Mouse (Mus musculus): ENCODE results near the gene Ppp3r2.
A peak's percentile ranks its signal among the peaks of the same experiment; 100 is the strongest.

Ppp3r2 gene

DNA sequence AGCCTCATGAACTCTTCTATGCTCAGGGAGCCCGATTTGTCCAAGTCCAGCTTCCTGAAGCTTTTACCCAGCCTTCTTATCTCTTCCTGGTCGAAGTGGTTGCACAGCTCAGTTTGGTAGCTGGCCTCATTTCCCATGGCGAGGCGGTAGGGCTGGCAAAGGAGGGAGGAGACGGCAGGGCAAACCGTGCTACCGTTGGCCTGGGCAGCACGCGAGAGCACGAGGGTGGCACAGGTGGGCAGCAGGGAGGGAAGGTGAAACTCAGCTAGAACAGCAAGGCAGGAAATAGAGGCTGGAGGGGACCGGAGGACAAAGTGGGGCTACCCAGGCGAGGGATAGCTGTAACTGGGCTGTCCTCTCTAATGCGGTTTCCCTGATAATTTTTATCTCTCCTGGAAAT is at the start of gene Ppp3r2:
Ppp3r2 (minus strand) TSS at position 213 of the 400 bp plus-strand sequence.
- no peak for DNase-seq (ENCODE audit: low spot score in 2 of 2)

DNA sequence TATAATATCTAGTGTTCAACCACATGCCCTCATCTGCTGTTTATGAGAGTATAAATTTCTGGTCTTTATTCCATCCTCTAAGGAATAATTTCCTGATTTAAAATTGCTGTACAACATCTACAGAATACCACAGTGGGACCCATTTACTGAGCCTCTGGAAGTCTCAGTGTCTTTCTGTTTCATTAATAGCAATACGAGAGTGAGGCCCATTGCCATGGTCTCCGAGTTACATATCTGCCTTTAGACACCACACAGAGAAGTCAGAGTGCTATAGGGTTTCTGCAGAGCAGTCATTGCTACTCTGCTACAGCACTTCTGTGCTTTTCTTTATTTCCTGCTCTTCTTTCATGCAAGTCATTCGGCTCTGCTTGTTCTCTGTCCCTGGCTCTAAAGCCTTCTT is 47.5 kb upstream of the Ppp3r2 start:
- no peak for DNase-seq (ENCODE audit: low spot score in 2 of 2)

DNA sequence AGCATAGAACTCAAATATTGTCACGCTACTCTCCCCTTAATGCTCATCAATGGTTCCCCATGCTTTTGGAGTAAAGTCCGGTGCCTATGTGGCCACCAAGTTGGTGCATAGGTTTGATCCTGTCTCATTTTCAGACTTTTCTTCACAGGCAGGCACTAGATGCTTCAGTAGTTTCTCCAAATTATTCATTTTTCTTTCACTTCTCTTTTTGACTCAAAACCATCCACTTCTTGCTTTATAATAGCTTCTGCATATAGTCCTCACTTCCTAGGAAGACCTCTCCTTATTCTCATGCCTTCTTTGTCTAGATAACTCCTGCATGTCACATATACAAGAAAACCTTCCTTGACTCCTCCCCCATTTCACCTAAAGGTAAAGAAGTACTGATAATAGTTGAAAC is 42.1 kb upstream of the Ppp3r2 start:
- no peak for DNase-seq (ENCODE audit: low spot score in 2 of 2)

DNA sequence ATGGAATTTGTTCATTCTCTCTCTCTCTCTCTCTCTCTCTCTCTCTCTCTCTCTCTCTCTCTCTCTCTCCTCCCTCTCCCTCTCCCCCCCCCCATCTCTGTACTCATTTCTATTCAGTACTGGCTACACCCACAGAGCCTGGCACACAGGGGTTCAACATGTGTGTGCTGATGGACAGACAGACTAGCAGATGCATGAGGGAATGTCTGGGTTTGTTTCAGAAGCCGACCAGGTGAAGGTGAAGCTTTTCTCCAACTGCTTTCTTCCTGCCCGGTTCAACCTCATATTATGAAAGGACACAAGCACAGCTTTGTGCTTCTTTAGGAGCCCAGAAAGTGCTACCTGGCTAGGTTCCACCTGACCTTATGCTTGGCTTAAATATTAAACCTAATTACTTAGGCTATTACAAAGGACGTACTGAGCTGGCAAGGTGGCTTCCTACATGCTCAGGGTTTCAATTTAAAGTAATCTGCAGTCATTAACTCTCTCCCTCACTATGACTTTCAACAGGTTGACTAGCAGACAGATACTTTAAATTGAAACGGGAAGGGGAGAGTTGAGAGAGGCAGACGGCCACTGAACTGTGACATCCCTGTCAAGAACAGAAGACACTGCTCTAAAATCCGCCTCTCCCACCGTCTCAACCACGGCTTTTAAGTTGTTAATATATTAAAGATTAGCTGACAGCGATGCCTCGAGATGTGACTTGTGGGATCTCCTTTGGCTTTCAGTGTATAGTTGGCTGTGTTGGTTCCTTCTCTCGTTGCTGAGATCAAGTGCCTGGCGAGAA is 9.8 kb upstream of the Ppp3r2 start:
- DNase-seq (ENCODE audit: low spot score in 2 of 2), result no peak

DNA sequence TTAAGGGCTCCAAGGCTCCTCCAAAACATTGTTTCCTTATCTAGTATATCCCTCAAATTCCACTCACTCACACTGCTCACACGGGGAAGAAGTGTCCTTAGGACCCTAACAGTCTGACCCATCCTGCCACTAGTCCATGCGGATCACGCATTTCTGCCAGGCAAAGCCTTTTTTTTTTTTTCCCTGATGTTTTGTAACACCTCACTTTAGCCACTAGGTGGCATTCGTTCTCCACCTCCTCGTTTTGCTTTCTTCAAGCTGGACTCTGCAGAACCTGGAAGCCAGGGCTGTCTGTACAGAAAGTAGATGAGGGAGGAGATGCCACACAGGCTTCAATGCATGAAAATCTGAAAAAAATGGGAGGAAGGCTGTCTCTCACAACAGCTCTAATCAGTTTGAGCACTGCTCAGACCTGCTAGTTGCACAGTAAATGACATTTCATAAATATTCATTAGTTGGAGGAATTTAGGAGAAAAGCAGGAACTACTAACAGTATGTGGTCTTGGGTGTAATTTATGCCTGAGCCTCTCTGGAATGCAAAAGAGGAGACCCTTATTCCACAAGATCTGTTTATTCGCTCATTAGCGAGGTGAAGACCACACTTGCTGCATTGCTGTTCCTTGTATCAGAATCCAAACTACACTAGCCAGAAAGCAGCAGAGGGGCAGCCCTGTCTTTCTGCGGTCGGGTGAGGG is 6.9 kb upstream of the Ppp3r2 start:
- DNase-seq (ENCODE audit: low spot score in 2 of 2), result peak in 1 of 2 experiments; percentile 9

- no peak for DNase-seq (ENCODE audit: low spot score in 2 of 2)
Measured at GRCm38 (mm10) chr4:49680171-49680875, 1.5 kb downstream of the Ppp3r2 start.

DNA sequence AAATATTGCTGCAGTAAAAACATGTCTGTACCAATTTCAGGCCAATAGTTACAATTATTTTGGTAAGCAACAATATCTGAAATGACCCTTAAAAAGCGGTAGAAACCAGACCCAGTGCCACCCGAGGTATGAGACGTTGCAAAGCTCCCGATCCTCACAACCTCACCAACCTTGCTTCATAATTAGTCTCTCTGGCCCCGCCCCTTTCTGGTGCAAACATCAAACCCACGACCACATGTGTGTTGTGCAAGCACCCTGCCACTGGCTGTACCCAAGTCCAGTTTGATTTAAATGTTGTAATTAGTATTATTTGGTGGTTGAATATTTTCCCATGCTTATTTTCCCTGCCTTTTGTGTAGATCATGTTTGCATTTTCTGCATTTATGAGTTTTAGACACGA is 5.0 kb downstream of the Ppp3r2 start:
- no peak for DNase-seq (ENCODE audit: low spot score in 2 of 2)

- no peak for DNase-seq (ENCODE audit: low spot score in 2 of 2)
Measured at GRCm38 (mm10) chr4:49676071-49676470, 5.8 kb downstream of the Ppp3r2 start.

GRCm38 (mm10) chr4:49664850-49665249 is 17.0 kb downstream of the Ppp3r2 start:
- DNase-seq (ENCODE audit: low spot score in 2 of 2), result no peak

GRCm38 (mm10) chr4:49662231-49662630 is 19.6 kb downstream of the Ppp3r2 start:
- no peak for DNase-seq (ENCODE audit: low spot score in 2 of 2)

DNA sequence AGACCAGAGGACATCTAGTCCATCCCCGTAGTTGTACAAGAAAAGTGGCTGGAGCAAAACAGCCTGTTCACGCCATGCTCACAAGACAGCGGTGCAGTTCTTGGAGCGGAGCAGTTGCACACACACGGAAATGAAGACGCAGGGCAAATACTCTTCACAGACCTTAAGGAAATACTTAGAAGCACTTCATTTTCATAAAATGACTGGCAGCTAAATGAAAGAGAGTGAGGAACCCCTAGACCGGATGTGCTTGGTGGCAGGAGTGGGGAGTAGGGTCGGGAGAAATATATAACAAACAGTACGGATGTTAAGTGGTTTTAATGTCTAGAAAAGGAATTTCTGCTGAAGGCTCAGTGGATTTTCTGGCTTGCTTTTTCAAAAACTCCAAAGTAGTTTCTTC is 20.2 kb downstream of the Ppp3r2 start:
- no peak for DNase-seq (ENCODE audit: low spot score in 2 of 2)

- no peak for DNase-seq (ENCODE audit: low spot score in 2 of 2)
Measured at GRCm38 (mm10) chr4:49659421-49659820, 22.4 kb downstream of the Ppp3r2 start.

- DNase-seq (ENCODE audit: low spot score in 2 of 2), result no peak
Measured at GRCm38 (mm10) chr4:49639913-49640312, 41.9 kb downstream of the Ppp3r2 start.

DNA sequence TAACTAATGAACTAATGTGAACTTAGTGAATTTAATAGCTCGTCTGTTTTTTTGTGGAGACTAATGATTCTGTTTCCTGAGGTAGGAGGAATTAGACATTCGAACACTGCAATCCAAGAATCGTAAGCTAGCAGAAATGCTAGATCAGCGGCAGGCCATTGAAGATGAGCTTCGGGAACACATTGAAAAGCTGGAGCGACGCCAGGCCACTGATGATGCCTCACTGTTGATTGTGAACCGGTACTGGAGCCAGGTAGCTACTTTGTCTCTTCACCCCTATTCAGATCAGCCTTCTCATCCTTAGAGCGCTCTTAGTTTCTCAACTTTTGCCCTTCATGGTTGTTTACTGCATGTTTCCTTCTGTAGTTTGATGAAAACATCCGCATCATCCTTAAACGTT is 44.0 kb downstream of the Ppp3r2 start:
- no peak for DNase-seq (ENCODE audit: low spot score in 2 of 2)

DNA sequence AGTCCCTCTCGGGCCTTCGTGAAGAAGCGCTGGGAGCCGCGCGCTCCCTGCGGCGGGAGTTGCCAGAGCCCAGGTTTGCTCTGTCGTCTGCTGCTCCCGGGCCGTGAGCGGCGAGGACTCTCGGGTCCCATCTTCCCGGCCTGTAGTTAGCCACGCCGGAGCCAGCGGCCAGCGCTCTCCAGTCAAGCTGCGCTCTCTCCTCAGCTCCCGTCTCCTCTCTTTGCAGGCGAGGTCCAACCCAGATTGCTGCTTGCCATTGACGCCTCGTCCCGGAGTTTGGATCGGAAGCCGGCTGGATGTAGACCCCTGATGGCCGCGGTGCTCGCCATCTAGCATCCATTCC is 49.7 kb downstream of the Ppp3r2 start:
- DNase-seq (ENCODE audit: low spot score in 2 of 2), result no peak

DNA sequence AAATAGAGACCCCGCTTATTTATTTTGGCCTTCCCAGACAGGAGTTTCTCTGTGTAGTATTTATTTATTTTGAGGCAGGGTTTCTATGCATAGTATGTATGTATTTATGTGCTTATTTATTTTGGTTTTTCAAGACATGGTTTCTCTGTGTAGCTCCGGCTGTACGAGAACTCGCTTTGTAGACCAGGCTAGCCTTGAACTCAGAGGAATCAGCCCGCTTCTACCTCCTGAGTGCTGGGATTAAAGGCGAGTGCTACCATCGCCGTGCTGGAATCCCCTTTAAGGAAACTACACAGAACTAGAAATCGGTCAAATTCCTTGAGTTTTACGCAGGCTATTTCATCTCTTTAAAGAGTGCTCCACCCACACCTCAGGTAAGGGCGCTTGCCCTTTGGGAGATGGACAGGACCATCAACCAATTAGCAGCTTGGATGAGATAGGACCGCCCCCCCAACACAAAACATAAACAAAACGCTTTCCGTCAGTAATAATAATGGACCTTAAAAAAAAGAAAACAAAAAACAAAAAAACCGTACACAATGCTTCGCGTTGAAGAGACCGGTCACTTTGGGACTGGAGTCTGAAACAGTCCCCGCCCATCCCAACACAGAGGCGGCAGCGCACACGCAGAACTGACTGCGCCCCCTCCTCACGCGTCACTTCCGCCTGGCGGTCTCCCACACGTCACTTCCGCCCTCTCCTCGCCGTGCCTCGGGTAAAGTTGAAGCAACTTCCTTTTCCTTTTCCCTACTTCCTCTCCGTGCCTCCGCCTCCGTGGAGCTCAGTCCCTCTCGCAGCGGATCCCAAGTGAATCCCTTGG is 50.3 kb downstream of the Ppp3r2 start, which contains the start of gene Rnf20:
Rnf20 (plus strand) TSS at position 688 of the 820 bp plus-strand sequence.
- peak; percentile 94 to 95 for DNase-seq (ENCODE audit: low spot score in 2 of 2)

DNA sequence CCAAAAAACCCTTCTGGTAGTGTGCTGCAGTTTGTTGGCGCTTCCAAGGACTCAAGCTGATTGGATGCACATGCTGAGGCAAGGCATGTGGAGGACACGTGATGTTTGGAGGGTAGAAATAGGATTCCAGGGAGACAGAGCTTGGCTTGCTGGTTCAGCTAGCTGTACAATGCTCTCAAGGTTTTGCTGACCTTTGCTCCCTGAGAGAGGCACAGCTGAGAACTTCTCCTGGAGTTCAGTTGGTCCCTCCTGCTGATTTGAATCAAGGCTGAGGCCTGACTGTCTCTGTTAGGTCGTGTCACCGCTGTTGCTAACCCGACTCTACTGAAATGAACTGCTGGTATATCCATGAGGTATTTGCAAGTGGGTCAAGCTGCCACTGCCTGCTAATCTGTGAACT is 52.9 kb downstream of the Ppp3r2 start:
- DNase-seq (ENCODE audit: low spot score in 2 of 2), result no peak

Measured in natural killer cell, adult 2 months (primary cell).